ENCODE assay signal across 9 mouse cellular contexts in genomic region chr9:34489316-34489710, GRCm38 (mm10). TPM values are rescaled to one million over a fixed set of nuclear protein-coding genes. Genes with fewer than 3 reads are reported as not detected.
DNase-seq lines count a peak whose midpoint lies in the region; ATAC-seq and TF ChIP-seq lines count a peak whose summit lies in the region.
"Had no signal": no experiment of that assay in that cellular context is flagged by ENCODE, and none has a peak within 500 bp of the region (broad histone marks: within the 10 kb centered on the region; RNA-seq: fewer than 3 reads in every experiment).

No protein-coding gene starts in this region.

- H3K9me3 ChIP-seq in kidney, embryonic 16.5 days (ENCODE audit: low read length): no peaks in the 10 kb centered on the region
- no peaks in the 10 kb centered on the region for H3K9me3 ChIP-seq in embryonic facial prominence, embryonic 14.5 days (ENCODE audit: control insufficient read depth, low read length)
- H3K9me3 ChIP-seq in hindbrain, embryonic 16.5 days (ENCODE audit: control insufficient read depth, low read length): no peaks in the 10 kb centered on the region
- H3K9me3 ChIP-seq in midbrain, postnatal 0 days (ENCODE audit: low read length): no peaks in the 10 kb centered on the region

- no peak overlapping the region for H3K27ac ChIP-seq in kidney, embryonic 16.5 days (ENCODE audit: low read length)
- no peak overlapping the region for H3K27ac ChIP-seq in embryonic facial prominence, embryonic 14.5 days (replicated peaks; ENCODE audit: low read depth, low read length)
- peak overlapping the region; percentile 73 for H3K27ac ChIP-seq in hindbrain, embryonic 16.5 days (ENCODE audit: low read depth, low read length)
- peak overlapping the region; percentile 69; the same call in 1 of the 2 replicates for H3K27ac ChIP-seq in midbrain, postnatal 0 days (ENCODE audit: low read depth, low read length)

- peak overlapping the region; percentile 83 for H3K4me2 ChIP-seq in kidney, embryonic 16.5 days (replicated peaks; ENCODE audit: low read depth, low read length)
- H3K4me2 ChIP-seq in embryonic facial prominence, embryonic 14.5 days (ENCODE audit: low read depth, low read length): peak overlapping the region; percentile 89
- peak overlapping the region; percentile 79 for H3K4me2 ChIP-seq in hindbrain, embryonic 16.5 days (ENCODE audit: low read length)
- H3K4me2 ChIP-seq in midbrain, postnatal 0 days (ENCODE audit: low read depth, low read length, poor library complexity, severe bottlenecking): peak overlapping the region; percentile 68

- H3K36me3 ChIP-seq in kidney, embryonic 16.5 days (ENCODE audit: insufficient read depth, low read length): no peaks in the 10 kb centered on the region
- H3K36me3 ChIP-seq in embryonic facial prominence, embryonic 14.5 days (ENCODE audit: control insufficient read depth, insufficient read depth, low read length): no peaks in the 10 kb centered on the region
- H3K36me3 ChIP-seq in hindbrain, embryonic 16.5 days (ENCODE audit: control insufficient read depth, insufficient read depth, low read length): no peaks in the 10 kb centered on the region
- H3K36me3 ChIP-seq in midbrain, postnatal 0 days (ENCODE audit: insufficient read depth, low read length): no peaks in the 10 kb centered on the region

- peak overlapping the region; percentile 60 for H3K4me3 ChIP-seq in kidney, embryonic 16.5 days (ENCODE audit: low read length)
- peak overlapping the region; percentile 65 for H3K4me3 ChIP-seq in embryonic facial prominence, embryonic 14.5 days (ENCODE audit: low read depth, low read length)
- peak overlapping the region; percentile 73 for H3K4me3 ChIP-seq in hindbrain, embryonic 16.5 days (ENCODE audit: low read length)
- peak overlapping the region; percentile 83 for H3K4me3 ChIP-seq in midbrain, postnatal 0 days (ENCODE audit: low read depth, low read length)

- WGBS in kidney, embryonic 16.5 days: under 1% methylated on average over 13 of the region's 13 CpGs
- 1% methylated on average over 13 of the region's 13 CpGs for WGBS in embryonic facial prominence, embryonic 14.5 days
- 1% methylated on average over 13 of the region's 13 CpGs for WGBS in hindbrain, embryonic 16.5 days
- WGBS in midbrain, postnatal 0 days: under 1% methylated on average over 13 of the region's 13 CpGs

- intact Hi-C loops in gastrocnemius, postnatal 36 days (cut with DNase I): no loop called here
- intact Hi-C loops in gastrocnemius, postnatal 14 days (cut with DNase I; ENCODE audit: low total_unique reads): no loop called here

- H3K9ac ChIP-seq in kidney, embryonic 16.5 days (replicated peaks; ENCODE audit: low read length): peak overlapping the region; percentile 62
- H3K9ac ChIP-seq in embryonic facial prominence, embryonic 14.5 days (ENCODE audit: low read depth, low read length): peak overlapping the region; percentile 68
- H3K9ac ChIP-seq in hindbrain, embryonic 16.5 days (ENCODE audit: low read depth, low read length): peak overlapping the region; percentile 83
- H3K9ac ChIP-seq in midbrain, postnatal 0 days (replicated peaks; ENCODE audit: low read length, poor library complexity, severe bottlenecking): peak overlapping the region; percentile 67

- peaks cover 9% of the 10 kb centered on the region for H3K4me1 ChIP-seq in kidney, embryonic 16.5 days (ENCODE audit: insufficient read depth, low read length)
- 0 out of 2 replicates have a peak, but pooled peaks cover 5% of the 10 kb centered on the region for H3K4me1 ChIP-seq in embryonic facial prominence, embryonic 14.5 days (ENCODE audit: control insufficient read depth, insufficient read depth, low read length)
- peaks cover 23% of the 10 kb centered on the region for H3K4me1 ChIP-seq in hindbrain, embryonic 16.5 days (ENCODE audit: control insufficient read depth, insufficient read depth, low read depth, low read length)
- H3K4me1 ChIP-seq in midbrain, postnatal 0 days (ENCODE audit: insufficient read depth, low read length): peaks cover 18% of the 10 kb centered on the region

- no peak for ATAC-seq in kidney, embryonic 16.5 days (ENCODE audit: low FRiP score, low TSS enrichment)
- no peak for ATAC-seq in embryonic facial prominence, embryonic 14.5 days (ENCODE audit: low read depth)
- no peak for ATAC-seq in hindbrain, embryonic 16.5 days
- no peak for ATAC-seq in midbrain, postnatal 0 days (ENCODE audit: low FRiP score)

- DNase-seq in kidney, adult 8-10 months: no peak
- peak; percentile 11 for DNase-seq in embryonic facial prominence, embryonic 14.5 days (ENCODE audit: low spot score)
- no peak for DNase-seq in midbrain, postnatal 0 days (ENCODE audit: low spot score)
- no peak for DNase-seq in urinary bladder, postnatal 14 days (ENCODE audit: low spot score)
- DNase-seq in gastrocnemius, postnatal 36 days: no peak
- no peak for DNase-seq in gastrocnemius, postnatal 14 days

- no peak for TF ChIP-seq CTCF in midbrain, postnatal 0 days (IDR thresholded peaks at IDR 0.05)

- H3K27me3 ChIP-seq in kidney, embryonic 16.5 days (ENCODE audit: insufficient read depth, low read length): peaks cover 74% of the 10 kb centered on the region
- peaks cover 41% of the 10 kb centered on the region for H3K27me3 ChIP-seq in embryonic facial prominence, embryonic 14.5 days (replicated peaks; ENCODE audit: control insufficient read depth, insufficient read depth, low read length)
- H3K27me3 ChIP-seq in hindbrain, embryonic 16.5 days (replicated peaks; ENCODE audit: control insufficient read depth, insufficient read depth, low read length): no peaks in the 10 kb centered on the region
- no peaks in the 10 kb centered on the region for H3K27me3 ChIP-seq in midbrain, postnatal 0 days (ENCODE audit: insufficient read depth, low read length)

RNA-seq across cellular contexts. Expression of gene Kirrel3, which starts 3.6 kb away (rescaled TPM):
- 2.6 and 3.6 TPM in 2 replicates for polyA plus RNA-seq in kidney, embryonic 16.5 days (2015; fragmentation: Nextera tagmentation; extraction: Ambion mirVana)
- polyA plus RNA-seq in embryonic facial prominence, embryonic 14.5 days (2014; fragmentation: Nextera tagmentation; extraction: Ambion mirVana): 6.9 and 9.3 TPM in 2 replicates
- polyA plus RNA-seq in hindbrain, embryonic 16.5 days (2015; fragmentation: Nextera tagmentation; extraction: Ambion mirVana): 47.2 and 48.9 TPM in 2 replicates
- 47.2 and 55.2 TPM in 2 replicates for total RNA-seq in midbrain, postnatal 0 days (2014; rRNA removed)
- 56.3 and 61.4 TPM in 2 replicates for polyA plus RNA-seq in midbrain, postnatal 0 days (2015; fragmentation: Nextera tagmentation; extraction: Ambion mirVana)
- total RNA-seq in gastrocnemius, postnatal 36 days (2021): under 1 TPM; 0.51 to 0.54 TPM
- 1 to 10 TPM in 1 of 2 experiments, under 1 TPM in 1; 0.88 to 1.1 TPM for total RNA-seq in gastrocnemius, postnatal 14 days (2021)
- total RNA-seq: neutrophil, adult 5-6 weeks had no signal

Comparison
In these comparisons a context has a peak if more than half of its experiments do, and no peak if none do; other contexts are left out.
1. H3K27ac ChIP-seq: peak in hindbrain, embryonic 16.5 days (single experiment) and midbrain, postnatal 0 days (single experiment); none in kidney, embryonic 16.5 days (single experiment) and embryonic facial prominence, embryonic 14.5 days (single experiment).
2. Peak in every context shown above with its lines, with median percentiles within 50 percentile points of each other: H3K4me2 ChIP-seq, H3K4me3 ChIP-seq and H3K9ac ChIP-seq.